Mouse (Mus musculus): ENCODE measurements around the gene Megf9.

Gene Megf9

GRCm38 (mm10) chr4:70409456-70409855, 125.3 kb downstream of the Megf9 start:
- TF ChIP-seq GATA4 (IDR thresholded peaks at IDR 0.05; ENCODE audit: insufficient replicate concordance, low read length): no peak

- no peak for TF ChIP-seq GATA4 (IDR thresholded peaks at IDR 0.05; ENCODE audit: insufficient replicate concordance, low read length)
Observed at GRCm38 (mm10) chr4:70402109-70402819, 132.5 kb downstream of the Megf9 start.

GRCm38 (mm10) chr4:70399476-70399875, 135.3 kb downstream of the Megf9 start:
- no peak for TF ChIP-seq GATA4 (IDR thresholded peaks at IDR 0.05; ENCODE audit: insufficient replicate concordance, low read length)

- TF ChIP-seq GATA4 (IDR thresholded peaks at IDR 0.05; ENCODE audit: insufficient replicate concordance, low read length): no peak
Observed at GRCm38 (mm10) chr4:70399074-70399473, 135.7 kb downstream of the Megf9 start.

GRCm38 (mm10) chr4:70398088-70398487, 136.7 kb downstream of the Megf9 start:
- TF ChIP-seq GATA4 (IDR thresholded peaks at IDR 0.05; ENCODE audit: insufficient replicate concordance, low read length): no peak

GRCm38 (mm10) chr4:70396701-70397100, 138.1 kb downstream of the Megf9 start:
- TF ChIP-seq GATA4 (IDR thresholded peaks at IDR 0.05; ENCODE audit: insufficient replicate concordance, low read length): no peak

GRCm38 (mm10) chr4:70394736-70395135, 140.1 kb downstream of the Megf9 start:
- TF ChIP-seq GATA4 (IDR thresholded peaks at IDR 0.05; ENCODE audit: insufficient replicate concordance, low read length): no peak

- no peak for TF ChIP-seq GATA4 (IDR thresholded peaks at IDR 0.05; ENCODE audit: insufficient replicate concordance, low read length)
Observed at GRCm38 (mm10) chr4:70391760-70392372, 142.9 kb downstream of the Megf9 start.

GRCm38 (mm10) chr4:70391073-70391472, 143.7 kb downstream of the Megf9 start:
- no peak for TF ChIP-seq GATA4 (IDR thresholded peaks at IDR 0.05; ENCODE audit: insufficient replicate concordance, low read length)

- no peak for TF ChIP-seq GATA4 (IDR thresholded peaks at IDR 0.05; ENCODE audit: insufficient replicate concordance, low read length)
Observed at GRCm38 (mm10) chr4:70386206-70386605, 148.6 kb downstream of the Megf9 start.

GRCm38 (mm10) chr4:70377359-70377758, 157.4 kb downstream of the Megf9 start:
- TF ChIP-seq GATA4 (IDR thresholded peaks at IDR 0.05; ENCODE audit: insufficient replicate concordance, low read length): no peak

Data from liver, adult (tissue).